Mouse (Mus musculus) adipocyte (in vitro differentiated cells): ENCODE measurements around the gene Gm49387.

Experiments
- DNase-seq: peaks from one replicate; pipeline ENCODE4 v3.0.0-alpha.2; 2016; ENCODE audit warnings: low spot score

Gene Gm49387

GRCm38 (mm10) chr14:31640346-31640889 is at the start of gene Gm49387:
TSS of gene Gm49387 (minus strand) at chr14:31640878.
- DNase-seq = peak; percentile 40

GRCm38 (mm10) chr14:31686231-31686630 is 45.6 kb upstream of the Gm49387 start:
- DNase-seq = no peak

GRCm38 (mm10) chr14:31685680-31686079 is 45.0 kb upstream of the Gm49387 start:
- DNase-seq = no peak

- no peak for DNase-seq
Measured at GRCm38 (mm10) chr14:31684343-31685040, 43.8 kb upstream of the Gm49387 start.

GRCm38 (mm10) chr14:31683610-31684009 is 42.9 kb upstream of the Gm49387 start:
- no peak for DNase-seq

- no peak for DNase-seq
Measured at GRCm38 (mm10) chr14:31681931-31682555, 41.4 kb upstream of the Gm49387 start.

- DNase-seq = no peak
Measured at GRCm38 (mm10) chr14:31681291-31681690, 40.6 kb upstream of the Gm49387 start.

- DNase-seq = no peak
Measured at GRCm38 (mm10) chr14:31680656-31681055, 40.0 kb upstream of the Gm49387 start.

GRCm38 (mm10) chr14:31671635-31672320 is 31.1 kb upstream of the Gm49387 start:
- DNase-seq = peak; percentile 54

GRCm38 (mm10) chr14:31669642-31670490 is 29.2 kb upstream of the Gm49387 start:
- DNase-seq = peak; percentile 77

GRCm38 (mm10) chr14:31669161-31669611 is 28.5 kb upstream of the Gm49387 start:
- DNase-seq = peak; percentile 86

- peak; percentile 47 for DNase-seq
Measured at GRCm38 (mm10) chr14:31668326-31668725, 27.6 kb upstream of the Gm49387 start.

- DNase-seq = no peak
Measured at GRCm38 (mm10) chr14:31667741-31668140, 27.1 kb upstream of the Gm49387 start.

GRCm38 (mm10) chr14:31666931-31667705 is 26.4 kb upstream of the Gm49387 start:
- no peak for DNase-seq

GRCm38 (mm10) chr14:31665566-31665940 is 24.9 kb upstream of the Gm49387 start:
- no peak for DNase-seq

- no peak for DNase-seq
Measured at GRCm38 (mm10) chr14:31664903-31665565, 24.4 kb upstream of the Gm49387 start.

- DNase-seq = peak; percentile 44
Measured at GRCm38 (mm10) chr14:31664100-31664902, 23.6 kb upstream of the Gm49387 start.

- DNase-seq = no peak
Measured at GRCm38 (mm10) chr14:31663376-31664099, 22.9 kb upstream of the Gm49387 start.
